Mouse (Mus musculus): Measurements from ENCODE around the gene Spem2. TPM values are rescaled to one million over a fixed set of nuclear protein-coding genes. Genes with fewer than 3 reads are reported as not detected.

Gene Spem2
- polyA plus RNA-seq, 1 experiment from 2014 or later: not detected

GRCm38 (mm10) chr11:69793429-69793828 is 24.8 kb downstream of the Spem2 start:
- Histone ChIP-seq H3K27ac (replicated peaks) (no peak overlapping the region), H3K4me1 (replicated peaks) (peaks cover 12% of the 10 kb centered on the region), H3K9ac (no peak overlapping the region), H3K27me3 (peaks cover 17% of the 10 kb centered on the region; the same call in 1 of the 2 replicates), H3K4me2 (no peak overlapping the region), H3K9me3 (no peaks in the 10 kb centered on the region), H3K4me3 (no peak overlapping the region), H3K36me3 (no peaks in the 10 kb centered on the region)
- ATAC-seq (ENCODE audit: low FRiP score, low read depth): no peak
- WGBS: 73% methylated on average over 5 of the region's 5 CpGs

GRCm38 (mm10) chr11:69791420-69791819 is 26.8 kb downstream of the Spem2 start:
- no peaks in the 10 kb centered on the region for H3K9me3 ChIP-seq
- peaks cover 12% of the 10 kb centered on the region for H3K4me1 ChIP-seq (replicated peaks)
- no peak overlapping the region for H3K27ac ChIP-seq (replicated peaks)
- no peak for ATAC-seq (ENCODE audit: low FRiP score, low read depth)
- no peak overlapping the region for H3K4me3 ChIP-seq
- no peaks in the 10 kb centered on the region for H3K36me3 ChIP-seq
- H3K4me2 ChIP-seq: no peak overlapping the region
- H3K9ac ChIP-seq: no peak overlapping the region
- 74% methylated on average over 5 of the region's 5 CpGs for WGBS
- H3K27me3 ChIP-seq: 0 out of 2 replicates have a peak, but pooled peaks cover 13% of the 10 kb centered on the region

- WGBS: 73% methylated on average over 5 of the region's 5 CpGs
- ATAC-seq (ENCODE audit: low FRiP score, low read depth): no peak
- H3K4me3 ChIP-seq: no peak overlapping the region
- H3K4me1 ChIP-seq (replicated peaks): no peaks in the 10 kb centered on the region
- no peaks in the 10 kb centered on the region for H3K9me3 ChIP-seq
- no peak overlapping the region for H3K9ac ChIP-seq
- H3K27me3 ChIP-seq: 0 out of 2 replicates have a peak, but pooled peaks cover 13% of the 10 kb centered on the region
- no peaks in the 10 kb centered on the region for H3K36me3 ChIP-seq
- H3K4me2 ChIP-seq: no peak overlapping the region
- no peak overlapping the region for H3K27ac ChIP-seq (replicated peaks)
These were observed 28.8 kb downstream of the Spem2 start for GRCm38 (mm10) chr11:69789431-69789830.

- 83% methylated on average over 5 of the region's 5 CpGs for WGBS
- no peaks in the 10 kb centered on the region for H3K36me3 ChIP-seq
- no peak overlapping the region for H3K4me2 ChIP-seq
- no peak overlapping the region for H3K9ac ChIP-seq
- no peaks in the 10 kb centered on the region for H3K4me1 ChIP-seq (replicated peaks)
- H3K9me3 ChIP-seq: no peaks in the 10 kb centered on the region
- H3K27me3 ChIP-seq: no peaks in the 10 kb centered on the region
- no peak for ATAC-seq (ENCODE audit: low FRiP score, low read depth)
- no peak overlapping the region for H3K4me3 ChIP-seq
- no peak overlapping the region for H3K27ac ChIP-seq (replicated peaks)
These were observed 31.0 kb downstream of the Spem2 start for GRCm38 (mm10) chr11:69787306-69787705.

- Histone ChIP-seq H3K36me3 (no peaks in the 10 kb centered on the region), H3K4me1 (replicated peaks) (no peaks in the 10 kb centered on the region), H3K4me2 (no peak overlapping the region), H3K4me3 (no peak overlapping the region), H3K9me3 (no peaks in the 10 kb centered on the region), H3K27me3 (no peaks in the 10 kb centered on the region), H3K27ac (replicated peaks) (no peak overlapping the region), H3K9ac (no peak overlapping the region)
- ATAC-seq (ENCODE audit: low FRiP score, low read depth): no peak
- 48% methylated on average over 15 of the region's 15 CpGs for WGBS
These were observed 33.4 kb downstream of the Spem2 start for GRCm38 (mm10) chr11:69784793-69785272.

- H3K9ac ChIP-seq: no peak overlapping the region
- no peaks in the 10 kb centered on the region for H3K36me3 ChIP-seq
- no peaks in the 10 kb centered on the region for H3K27me3 ChIP-seq
- WGBS: 29% methylated on average over 4 of the region's 4 CpGs
- no peaks in the 10 kb centered on the region for H3K4me1 ChIP-seq (replicated peaks)
- ATAC-seq (ENCODE audit: low FRiP score, low read depth): no peak
- H3K4me2 ChIP-seq: no peak overlapping the region
- H3K4me3 ChIP-seq: no peak overlapping the region
- H3K9me3 ChIP-seq: no peaks in the 10 kb centered on the region
- no peak overlapping the region for H3K27ac ChIP-seq (replicated peaks)
These were observed 36.4 kb downstream of the Spem2 start for GRCm38 (mm10) chr11:69781828-69782227.

- Histone ChIP-seq H3K36me3 (0 out of 2 replicates have a peak, but pooled peaks cover 3% of the 10 kb centered on the region), H3K27ac (replicated peaks) (no peak overlapping the region), H3K4me1 (replicated peaks) (no peaks in the 10 kb centered on the region), H3K9ac (no peak overlapping the region), H3K27me3 (no peaks in the 10 kb centered on the region), H3K4me3 (no peak overlapping the region), H3K9me3 (no peaks in the 10 kb centered on the region), H3K4me2 (no peak overlapping the region)
- 60% methylated on average over 7 of the region's 7 CpGs for WGBS
- no peak for ATAC-seq (ENCODE audit: low FRiP score, low read depth)
These were observed 39.3 kb downstream of the Spem2 start for GRCm38 (mm10) chr11:69778985-69779384.

- ATAC-seq (ENCODE audit: low FRiP score, low read depth): no peak
- WGBS: 68% methylated on average over 23 of the region's 23 CpGs
- H3K4me3 ChIP-seq: no peak overlapping the region
These were observed 39.8 kb downstream of the Spem2 start for GRCm38 (mm10) chr11:69778258-69778982.

GRCm38 (mm10) chr11:69777504-69778257 is 40.6 kb downstream of the Spem2 start:
- Histone ChIP-seq H3K4me1 (replicated peaks) (no peaks in the 10 kb centered on the region), H3K9me3 (no peaks in the 10 kb centered on the region), H3K27ac (replicated peaks) (no peak overlapping the region), H3K4me3 (no peak overlapping the region), H3K36me3 (0 out of 2 replicates have a peak, but pooled peaks cover 3% of the 10 kb centered on the region), H3K9ac (no peak overlapping the region), H3K27me3 (no peaks in the 10 kb centered on the region), H3K4me2 (no peak overlapping the region)
- ATAC-seq (ENCODE audit: low FRiP score, low read depth): no peak
- 58% methylated on average over 25 of the region's 26 CpGs for WGBS

More at GRCm38 (mm10) chr11:69778258-69778982, 39.8 kb downstream of the Spem2 start:
- no peak overlapping the region for H3K4me2 ChIP-seq
- H3K4me1 ChIP-seq (replicated peaks): no peaks in the 10 kb centered on the region
- no peaks in the 10 kb centered on the region for H3K27me3 ChIP-seq
- H3K9ac ChIP-seq: no peak overlapping the region
- H3K9me3 ChIP-seq: no peaks in the 10 kb centered on the region
- H3K36me3 ChIP-seq: 0 out of 2 replicates have a peak, but pooled peaks cover 3% of the 10 kb centered on the region
- no peak overlapping the region for H3K27ac ChIP-seq (replicated peaks)

GRCm38 (mm10) chr11:69776488-69776887 is 41.8 kb downstream of the Spem2 start:
- 80% methylated on average over 20 of the region's 20 CpGs for WGBS
- no peak overlapping the region for H3K4me3 ChIP-seq

GRCm38 (mm10) chr11:69775716-69776115 is 42.5 kb downstream of the Spem2 start:
- WGBS: 51% methylated on average over 10 of the region's 10 CpGs
- no peaks in the 10 kb centered on the region for H3K4me1 ChIP-seq (replicated peaks)
- H3K9me3 ChIP-seq: no peaks in the 10 kb centered on the region
- no peak overlapping the region for H3K4me3 ChIP-seq
- no peak overlapping the region for H3K27ac ChIP-seq (replicated peaks)
- H3K9ac ChIP-seq: no peak overlapping the region
- H3K36me3 ChIP-seq: 0 out of 2 replicates have a peak, but pooled peaks cover 6% of the 10 kb centered on the region
- no peaks in the 10 kb centered on the region for H3K27me3 ChIP-seq
- no peak overlapping the region for H3K4me2 ChIP-seq
- ATAC-seq (ENCODE audit: low FRiP score, low read depth): no peak

More at GRCm38 (mm10) chr11:69776488-69776887, 41.8 kb downstream of the Spem2 start:
- H3K9ac ChIP-seq: no peak overlapping the region
- H3K4me2 ChIP-seq: no peak overlapping the region
- H3K9me3 ChIP-seq: no peaks in the 10 kb centered on the region
- no peak for ATAC-seq (ENCODE audit: low FRiP score, low read depth)
- no peak overlapping the region for H3K27ac ChIP-seq (replicated peaks)
- no peaks in the 10 kb centered on the region for H3K4me1 ChIP-seq (replicated peaks)
- 0 out of 2 replicates have a peak, but pooled peaks cover 6% of the 10 kb centered on the region for H3K36me3 ChIP-seq
- no peaks in the 10 kb centered on the region for H3K27me3 ChIP-seq

GRCm38 (mm10) chr11:69774961-69775360 is 43.3 kb downstream of the Spem2 start:
- 56% methylated on average over 5 of the region's 5 CpGs for WGBS
- Histone ChIP-seq H3K9ac (no peak overlapping the region), H3K4me2 (no peak overlapping the region), H3K36me3 (0 out of 2 replicates have a peak, but pooled peaks cover 6% of the 10 kb centered on the region), H3K9me3 (no peaks in the 10 kb centered on the region), H3K4me3 (no peak overlapping the region), H3K27me3 (no peaks in the 10 kb centered on the region), H3K4me1 (replicated peaks) (no peaks in the 10 kb centered on the region), H3K27ac (replicated peaks) (no peak overlapping the region)
- ATAC-seq (ENCODE audit: low FRiP score, low read depth): no peak
